Mouse (Mus musculus): Measurements from ENCODE around the gene Uhmk1. TPM values are rescaled to one million over a fixed set of nuclear protein-coding genes. Genes with fewer than 3 reads are reported as not detected.

Uhmk1 gene
- total and polyA plus RNA-seq, 3 experiments: 19.5 to 43.9 (median 28.9) TPM

DNA sequence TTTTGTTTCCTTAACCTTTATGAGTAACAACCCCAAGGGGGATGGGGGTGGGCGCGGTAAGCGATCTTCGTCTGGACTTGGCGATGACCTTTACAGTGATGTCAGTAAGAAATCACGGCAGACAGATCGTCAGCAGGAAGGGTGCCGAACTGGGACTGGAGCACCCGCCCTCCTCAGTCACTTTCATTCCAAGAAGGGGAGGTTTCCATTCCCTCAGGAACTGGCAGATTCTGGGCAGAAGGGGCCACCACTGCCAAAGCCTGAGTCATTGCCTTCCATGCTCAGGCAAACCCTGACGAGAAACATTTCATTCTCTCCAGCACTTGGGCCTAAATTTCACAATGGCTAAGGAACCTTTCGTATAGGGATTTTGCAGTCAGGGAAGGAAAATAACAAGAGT is 26.6 kb downstream of the Uhmk1 start:
- no peaks in the 10 kb centered on the region for H3K9me3 ChIP-seq (replicated peaks; ENCODE audit: insufficient read depth, low read length)

DNA sequence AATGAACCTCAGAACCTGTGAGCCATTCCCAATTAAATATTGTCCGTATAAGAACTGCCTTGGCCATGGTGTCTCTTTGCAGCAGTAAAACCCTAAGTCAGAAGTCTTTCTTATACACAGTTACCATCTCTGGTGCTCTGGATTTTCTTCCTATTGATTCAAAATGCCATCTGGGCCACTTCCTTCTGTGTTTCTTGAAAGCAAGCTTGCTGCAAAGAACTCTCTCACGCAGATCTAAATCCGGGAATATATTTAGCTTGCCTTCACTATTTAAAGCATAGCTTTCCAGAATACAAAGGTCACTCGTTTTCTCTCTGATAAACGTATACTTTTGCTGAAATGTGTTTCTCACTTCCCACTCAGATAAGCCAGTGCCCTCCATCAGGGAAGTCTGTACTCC is 28.7 kb downstream of the Uhmk1 start:
- TF ChIP-seq ZMIZ1 (IDR thresholded peaks at IDR 0.05; ENCODE audit: low read depth, low read length) (no peak), MYC (IDR thresholded peaks at IDR 0.05; ENCODE audit: low read depth, low read length) (no peak), GABPA (IDR thresholded peaks at IDR 0.05; ENCODE audit: low read depth, low read length) (no peak), CHD1 (IDR thresholded peaks at IDR 0.05; ENCODE audit: low read depth, low read length) (no peak), TBP (IDR thresholded peaks at IDR 0.05; ENCODE audit: low read depth, low read length) (no peak), GATA1 (IDR thresholded peaks at IDR 0.05; ENCODE audit: low read depth, low read length) (no peak), MAX (IDR thresholded peaks at IDR 0.05; ENCODE audit: low read length) (no peak), POLR2AphosphoS5 (IDR thresholded peaks at IDR 0.05; ENCODE audit: borderline replicate concordance, low read depth, low read length) (no peak), NRF1 (IDR thresholded peaks at IDR 0.05; ENCODE audit: insufficient read depth, low read depth, low read length, poor library complexity, severe bottlenecking) (no peak), EP300 (IDR thresholded peaks at IDR 0.05; ENCODE audit: low read depth in 1 of 2, low read length in 2 of 2) (no peak), KAT2A (conservative IDR thresholded peaks at IDR 0.05; ENCODE audit: low read depth, low read length) (no peak), CTCF (IDR thresholded peaks at IDR 0.05 in 2 of 3, conservative IDR thresholded peaks at IDR 0.05 in 1 of 3; ENCODE audit: control insufficient read depth in 1 of 3, insufficient read depth in 1 of 3, low read depth in 2 of 3, low read length in 3 of 3, poor library complexity in 1 of 3, severe bottlenecking in 1 of 3) (no peak), ETS1 (IDR thresholded peaks at IDR 0.05; ENCODE audit: low read depth, low read length) (no peak), RCOR1 (IDR thresholded peaks at IDR 0.05; ENCODE audit: low read depth, low read length) (no peak), HCFC1 (IDR thresholded peaks at IDR 0.05; ENCODE audit: low read depth, low read length) (no peak), POLR2A (IDR thresholded peaks at IDR 0.05; ENCODE audit: control insufficient read depth in 1 of 2, insufficient read depth in 1 of 2, low read depth in 1 of 2, low read length in 2 of 2, poor library complexity in 1 of 2) (no peak), USF2 (IDR thresholded peaks at IDR 0.05; ENCODE audit: borderline replicate concordance in 1 of 2, insufficient read depth in 1 of 2, low read depth in 1 of 2, low read length in 2 of 2) (no peak), MAZ (IDR thresholded peaks at IDR 0.05; ENCODE audit: low read depth, low read length) (no peak), UBTF (IDR thresholded peaks at IDR 0.05; ENCODE audit: borderline replicate concordance, insufficient read depth, low read depth, low read length) (no peak)
- Histone ChIP-seq H3K36me3 (ENCODE audit: control insufficient read depth in 1 of 2, insufficient read depth in 2 of 2, low read length in 2 of 2) (no peaks in the 10 kb centered on the region; a peak in 1 of 4 replicates), H3K79me2 (ENCODE audit: control insufficient read depth, insufficient read depth, low read length, poor library complexity) (no peaks in the 10 kb centered on the region), H3K9me3 (replicated peaks; ENCODE audit: insufficient read depth, low read length) (no peaks in the 10 kb centered on the region), H3K4me1 (ENCODE audit: control insufficient read depth in 1 of 2, insufficient read depth in 2 of 2, low read length in 2 of 2) (peaks cover 0 to 3% of the 10 kb centered on the region in 2 experiments; a peak in 1 of 4 replicates), H3K27me3 (ENCODE audit: control insufficient read depth in 1 of 2, insufficient read depth in 2 of 2, low read length in 2 of 2) (no peaks in the 10 kb centered on the region), H3K4me3 (ENCODE audit: control insufficient read depth in 1 of 2, insufficient read depth in 1 of 2, low read depth in 2 of 2, low read length in 2 of 2) (no peak overlapping the region), H3K9ac (ENCODE audit: control insufficient read depth, low read depth, low read length, poor library complexity, severe bottlenecking) (no peak overlapping the region), H3K27ac (ENCODE audit: control insufficient read depth, low read depth, low read length) (no peak overlapping the region)
- DNase-seq (ENCODE audit: low read depth, low spot score): no peak

More for the DNA sequence above, 26.6 kb downstream of the Uhmk1 start:
- Histone ChIP-seq H3K4me1 (ENCODE audit: control insufficient read depth in 1 of 2, insufficient read depth in 2 of 2, low read length in 2 of 2) (no peaks in the 10 kb centered on the region), H3K79me2 (ENCODE audit: control insufficient read depth, insufficient read depth, low read length, poor library complexity) (no peaks in the 10 kb centered on the region), H3K4me3 (ENCODE audit: control insufficient read depth in 1 of 2, insufficient read depth in 1 of 2, low read depth in 2 of 2, low read length in 2 of 2) (no peak overlapping the region), H3K27me3 (ENCODE audit: control insufficient read depth in 1 of 2, insufficient read depth in 2 of 2, low read length in 2 of 2) (no peaks in the 10 kb centered on the region), H3K9ac (ENCODE audit: control insufficient read depth, low read depth, low read length, poor library complexity, severe bottlenecking) (no peak overlapping the region), H3K27ac (ENCODE audit: control insufficient read depth, low read depth, low read length) (no peak overlapping the region), H3K36me3 (ENCODE audit: control insufficient read depth in 1 of 2, insufficient read depth in 2 of 2, low read length in 2 of 2) (no peaks in the 10 kb centered on the region)
- TF ChIP-seq MYC (IDR thresholded peaks at IDR 0.05; ENCODE audit: low read depth, low read length) (no peak), POLR2AphosphoS2 (IDR thresholded peaks at IDR 0.05; ENCODE audit: low read length) (no peak), SMC3 (IDR thresholded peaks at IDR 0.05; ENCODE audit: low read depth, low read length) (no peak), SIN3A (IDR thresholded peaks at IDR 0.05; ENCODE audit: low read length) (no peak), EP300 (IDR thresholded peaks at IDR 0.05; ENCODE audit: low read depth in 1 of 2, low read length in 2 of 2) (no peak), POLR2AphosphoS5 (IDR thresholded peaks at IDR 0.05; ENCODE audit: borderline replicate concordance, low read depth, low read length) (no peak), ZC3H11A (IDR thresholded peaks at IDR 0.05; ENCODE audit: low read depth, low read length) (no peak), ZKSCAN1 (IDR thresholded peaks at IDR 0.05; ENCODE audit: low read depth, low read length) (no peak), BHLHE40 (IDR thresholded peaks at IDR 0.05; ENCODE audit: borderline replicate concordance, low read depth, low read length) (no peak), HCFC1 (IDR thresholded peaks at IDR 0.05; ENCODE audit: low read depth, low read length) (no peak), GABPA (IDR thresholded peaks at IDR 0.05; ENCODE audit: low read depth, low read length) (no peak), TCF12 (IDR thresholded peaks at IDR 0.05; ENCODE audit: low read depth, low read length) (no peak)
- no peak for DNase-seq (ENCODE audit: low read depth, low spot score)
